Mouse (Mus musculus) G1E (cell line): ENCODE measurements around the gene Drc3.

Experiments
- CTCF ChIP-seq: IDR thresholded peaks from 2 replicates; pipeline ENCODE4 v1.5.1; 2012; ENCODE audit warnings: low read depth, low read length, inconsistent platforms, mixed read lengths
- POLR2AphosphoS5 ChIP-seq: IDR thresholded peaks from 2 replicates; pipeline ENCODE4 v1.6.1; 2012; ENCODE audit warnings: low read depth, low read length, inconsistent platforms; ENCODE audit not compliant: insufficient replicate concordance
- TAL1 ChIP-seq: conservative IDR thresholded peaks from 2 replicates; pipeline ENCODE4 v1.6.1; 2012; ENCODE audit warnings: low read depth, low read length, inconsistent platforms, mixed read lengths

DNA sequence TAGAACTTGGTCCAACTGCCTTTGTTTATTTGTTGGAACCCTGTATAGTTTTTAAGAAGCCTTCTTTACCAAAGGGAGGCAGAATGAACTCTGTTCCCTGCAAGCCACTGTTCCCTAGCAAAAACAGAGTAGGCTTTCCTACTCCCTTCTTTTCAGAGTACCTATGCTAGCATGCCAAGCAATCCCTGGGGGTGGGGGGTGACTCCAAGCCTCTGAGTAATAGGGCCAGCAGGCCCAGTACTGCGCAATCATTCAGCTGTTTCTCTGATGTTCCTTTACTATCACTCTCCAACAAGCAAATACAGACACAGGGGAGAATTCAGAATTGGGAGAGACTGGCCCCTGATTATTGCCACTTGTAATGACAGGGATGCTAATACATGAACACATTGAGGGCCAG, 53.5 kb downstream of the Drc3 start:
- TF ChIP-seq TAL1 (no peak), CTCF (no peak), POLR2AphosphoS5 (no peak)
